ENCODE assay signal across 19 mouse cellular contexts in genomic region chr2:48586831-48587169, GRCm38 (mm10).
DNase-seq lines count a peak whose midpoint lies in the region; ATAC-seq and TF ChIP-seq lines count a peak whose summit lies in the region.
"Had no signal": no experiment of that assay in that cellular context is flagged by ENCODE, and none has a peak within 500 bp of the region (broad histone marks: within the 10 kb centered on the region; RNA-seq: fewer than 3 reads in every experiment).

No protein-coding gene starts in this region.

- TF ChIP-seq CTCF in layer of hippocampus, adult 2 months (conservative IDR thresholded peaks at IDR 0.05), result no peak

- peak; percentile 46 for ATAC-seq in forebrain, embryonic 11.5 days (replicated peaks; ENCODE audit: low FRiP score)
- ATAC-seq in forebrain, embryonic 16.5 days, result no peak; the same call in 1 of the 2 replicates
- peak; percentile 50 for ATAC-seq in forebrain, embryonic 13.5 days
- peak; percentile 14; the same call in 1 of the 2 replicates for ATAC-seq in midbrain, embryonic 15.5 days (replicated peaks)
- ATAC-seq: inflammation-experienced regulatory T-cells, adult 6 months; intestine, postnatal 0 days had no signal

- no peaks in the 10 kb centered on the region for H3K27me3 ChIP-seq in forebrain, embryonic 11.5 days (ENCODE audit: control insufficient read depth, insufficient read depth, low read length)
- no peaks in the 10 kb centered on the region for H3K27me3 ChIP-seq in forebrain, embryonic 16.5 days (replicated peaks; ENCODE audit: control insufficient read depth, insufficient read depth, low read length)
- H3K27me3 ChIP-seq in forebrain, embryonic 13.5 days, result no peaks in the 10 kb centered on the region
- no peaks in the 10 kb centered on the region for H3K27me3 ChIP-seq in midbrain, embryonic 15.5 days (replicated peaks)
- H3K27me3 ChIP-seq: hindbrain, embryonic 15.5 days had no signal

- H3K4me1 ChIP-seq in forebrain, embryonic 11.5 days (replicated peaks; ENCODE audit: control insufficient read depth, insufficient read depth, low read length), result peaks cover 3% of the 10 kb centered on the region; the same call in 1 of the 2 replicates
- peaks cover 9% of the 10 kb centered on the region for H3K4me1 ChIP-seq in forebrain, embryonic 16.5 days (replicated peaks; ENCODE audit: control insufficient read depth, insufficient read depth, low read length)
- H3K4me1 ChIP-seq in forebrain, embryonic 13.5 days, result peaks cover 12% of the 10 kb centered on the region
- peaks cover 6% of the 10 kb centered on the region; the same call in 1 of the 2 replicates for H3K4me1 ChIP-seq in midbrain, embryonic 15.5 days
- H3K4me1 ChIP-seq: heart, embryonic 10.5 days had no signal

- no peak for DNase-seq in forebrain, embryonic 11.5 days (ENCODE audit: low spot score)
- DNase-seq in layer of hippocampus, adult 2 months (ENCODE audit: low spot score in 2 of 2), result no peak
- DNase-seq in layer of hippocampus, adult 9-10 months (ENCODE audit: low spot score), result no peak
- no peak for DNase-seq in kidney, adult 8-10 months
- DNase-seq in urinary bladder, adult 2 months (ENCODE audit: low spot score), result no peak
- DNase-seq: adrenal gland, postnatal 14 days; cerebellum, adult 11-12 months; cerebellum, adult 9-11 months; heart, adult 18-20 months; heart, postnatal 10 days; heart, postnatal 4 days had no signal

- no peak overlapping the region for H3K4me2 ChIP-seq in forebrain, embryonic 11.5 days (ENCODE audit: low read depth, low read length, severe bottlenecking)
- H3K4me2 ChIP-seq in forebrain, embryonic 16.5 days (ENCODE audit: low read length), result no peak overlapping the region; the same call in 1 of the 2 replicates
- H3K4me2 ChIP-seq in forebrain, embryonic 13.5 days, result 0 out of 2 replicates have a peak overlapping the region, but pooled peaks have one; percentile 17
- H3K4me2 ChIP-seq in midbrain, embryonic 15.5 days, result no peak overlapping the region
- H3K4me2 ChIP-seq: hindbrain, embryonic 15.5 days had no signal

- H3K36me3 ChIP-seq in forebrain, embryonic 11.5 days (ENCODE audit: control insufficient read depth, insufficient read depth, low read length), result no peaks in the 10 kb centered on the region
- no peaks in the 10 kb centered on the region for H3K36me3 ChIP-seq in forebrain, embryonic 16.5 days (ENCODE audit: control insufficient read depth, insufficient read depth)
- no peaks in the 10 kb centered on the region for H3K36me3 ChIP-seq in forebrain, embryonic 13.5 days (ENCODE audit: poor library complexity, severe bottlenecking)
- H3K36me3 ChIP-seq in midbrain, embryonic 15.5 days (replicated peaks), result no peaks in the 10 kb centered on the region
- H3K36me3 ChIP-seq: embryonic facial prominence, embryonic 10.5 days; heart, embryonic 10.5 days; hindbrain, embryonic 15.5 days had no signal

- peak overlapping the region; percentile 50; the same call in 1 of the 2 replicates for H3K27ac ChIP-seq in forebrain, embryonic 11.5 days (ENCODE audit: low read depth, low read length)
- no peak overlapping the region for H3K27ac ChIP-seq in forebrain, embryonic 16.5 days (ENCODE audit: low read length)
- H3K27ac ChIP-seq in layer of hippocampus, adult 2 months, result peak overlapping the region; percentile 62
- H3K27ac ChIP-seq in forebrain, embryonic 13.5 days, result peak overlapping the region; percentile 25; the same call in 1 of the 2 replicates
- no peak overlapping the region for H3K27ac ChIP-seq in midbrain, embryonic 15.5 days
- H3K27ac ChIP-seq: embryonic facial prominence, embryonic 10.5 days; heart, embryonic 10.5 days; hindbrain, embryonic 15.5 days had no signal

- no peaks in the 10 kb centered on the region for H3K9me3 ChIP-seq in forebrain, embryonic 11.5 days (ENCODE audit: control insufficient read depth, low read length)
- H3K9me3 ChIP-seq in forebrain, embryonic 16.5 days (ENCODE audit: control insufficient read depth, low read length), result no peaks in the 10 kb centered on the region
- no peaks in the 10 kb centered on the region for H3K9me3 ChIP-seq in forebrain, embryonic 13.5 days (replicated peaks)
- no peaks in the 10 kb centered on the region for H3K9me3 ChIP-seq in midbrain, embryonic 15.5 days
- H3K9me3 ChIP-seq: embryonic facial prominence, embryonic 10.5 days; heart, embryonic 10.5 days; hindbrain, embryonic 15.5 days had no signal

- no peak overlapping the region for H3K4me3 ChIP-seq in forebrain, embryonic 11.5 days (ENCODE audit: low read depth, low read length)
- H3K4me3 ChIP-seq in forebrain, embryonic 16.5 days (replicated peaks; ENCODE audit: low read length), result no peak overlapping the region
- H3K4me3 ChIP-seq in layer of hippocampus, adult 2 months, result no peak overlapping the region; the same call in 1 of the 2 replicates
- H3K4me3 ChIP-seq in forebrain, embryonic 13.5 days, result no peak overlapping the region
- no peak overlapping the region for H3K4me3 ChIP-seq in midbrain, embryonic 15.5 days
- H3K4me3 ChIP-seq: embryonic facial prominence, embryonic 10.5 days; heart, embryonic 10.5 days; hindbrain, embryonic 15.5 days had no signal

- WGBS in forebrain, embryonic 11.5 days, result 55% methylated on average over 4 of the region's 4 CpGs
- 40% methylated on average over 4 of the region's 4 CpGs for WGBS in forebrain, embryonic 16.5 days
- WGBS in forebrain, embryonic 13.5 days, result 41% methylated on average over 4 of the region's 4 CpGs
- 46% methylated on average over 4 of the region's 4 CpGs for WGBS in midbrain, embryonic 15.5 days

- no peak overlapping the region for H3K9ac ChIP-seq in forebrain, embryonic 11.5 days (ENCODE audit: low read length)
- H3K9ac ChIP-seq in forebrain, embryonic 16.5 days (replicated peaks; ENCODE audit: low read depth, low read length), result no peak overlapping the region
- H3K9ac ChIP-seq in forebrain, embryonic 13.5 days, result no peak overlapping the region
- no peak overlapping the region for H3K9ac ChIP-seq in midbrain, embryonic 15.5 days
- H3K9ac ChIP-seq: hindbrain, embryonic 15.5 days had no signal

Comparison
In these comparisons a context has a peak if more than half of its experiments do, and no peak if none do; other contexts are left out.
1. H3K27ac ChIP-seq: peak in forebrain, embryonic 11.5 days (single experiment), layer of hippocampus, adult 2 months (single experiment) and forebrain, embryonic 13.5 days (single experiment); none in forebrain, embryonic 16.5 days (single experiment) and midbrain, embryonic 15.5 days (single experiment).